Mouse (Mus musculus) midbrain, embryonic 11.5 days (tissue): ENCODE measurements at regions not wholly inside any gene's neighbourhood (a gene's known extent, or its start where the extent isn't known, plus 50 kb on each side); places are given as distances from the start of the nearest gene placed in this dataset.
A peak's percentile ranks its signal among the peaks of the same experiment; 100 is the strongest.

Experiments
- ATAC-seq: fragments of 200-750 bp; cut with Nextera tagmentation; 2 replicates; pipeline ENCODE4 v1.8.0; 2017; ENCODE audit warnings: moderate TSS enrichment, moderate library complexity; ENCODE audit not compliant: low FRiP score
- DNase-seq: peaks from one replicate; pipeline ENCODE4 v3.0.0; 2015; ENCODE audit warnings: low spot score; ENCODE audit errors: missing footprints
- H3K27ac ChIP-seq: fragments of 300-500 bp; sonication (generic); 2 replicates; pipeline ENCODE4 v1.5.1; 2014; ENCODE audit warnings: low read depth, low read length
- H3K27me3 ChIP-seq: fragments of 300-500 bp; sonication (generic); 2 replicates; pipeline ENCODE4 v1.6.1; 2014; ENCODE audit warnings: mild to moderate bottlenecking, low read length, moderate library complexity, mixed read lengths; ENCODE audit not compliant: control insufficient read depth, insufficient read depth
- H3K36me3 ChIP-seq: fragments of 300-500 bp; sonication (generic); 2 replicates; pipeline ENCODE4 v1.6.1; 2014; ENCODE audit warnings: mild to moderate bottlenecking, low read length, moderate library complexity, mixed read lengths; ENCODE audit not compliant: control insufficient read depth, insufficient read depth
- H3K4me1 ChIP-seq: fragments of 300-500 bp; sonication (generic); 2 replicates; pipeline ENCODE4 v1.6.1; 2014; ENCODE audit warnings: low read length; ENCODE audit not compliant: control insufficient read depth, insufficient read depth
- H3K4me2 ChIP-seq: fragments of 300-500 bp; sonication (generic); 2 replicates; pipeline ENCODE4 v1.6.1; 2014; ENCODE audit warnings: mild to moderate bottlenecking, moderate library complexity
- H3K4me3 ChIP-seq: fragments of 300-500 bp; sonication (generic); 2 replicates; pipeline ENCODE4 v1.5.1; 2014; ENCODE audit warnings: low read depth, low read length
- H3K9ac ChIP-seq: fragments of 300-500 bp; sonication (generic); 2 replicates; pipeline ENCODE4 v1.6.1; 2014; ENCODE audit warnings: low read length
- H3K9me3 ChIP-seq: fragments of 300-500 bp; sonication (generic); 2 replicates; pipeline ENCODE4 v1.6.1; 2016; ENCODE audit warnings: low read length; ENCODE audit not compliant: control insufficient read depth
- WGBS: fragments of 180-500 bp; shearing (Covaris S2); extraction: QIAGEN DNeasy Blood & Tissue Kit; methylation state at CpG from one replicate; pipeline ENCODE4 v1.1.7; 2014; 5-methylcytosine and 5-hydroxymethylcytosine counted together

DNA sequence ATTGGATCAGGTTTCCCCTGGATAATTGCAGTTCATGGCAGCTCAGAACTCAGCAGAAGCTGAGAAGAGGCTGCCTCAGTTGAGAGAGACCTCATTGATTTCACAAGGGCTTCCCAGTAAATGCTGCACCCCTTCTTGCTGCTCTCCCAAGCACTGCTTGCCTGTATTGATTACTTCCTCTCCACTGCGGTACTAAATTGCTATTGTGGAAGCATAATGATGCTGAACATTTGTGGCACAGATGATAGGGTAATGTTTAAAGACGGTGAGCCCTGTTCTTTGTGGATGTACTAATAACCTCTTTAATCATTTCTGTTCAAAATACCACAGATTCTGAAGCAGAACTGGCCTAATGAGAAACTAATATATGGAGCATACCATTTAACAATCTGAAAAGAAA lies 492.5 kb upstream of the Gm21833 start:
- DNase-seq, result no peak
- H3K36me3 ChIP-seq, result no peaks in the 10 kb centered on the region
- WGBS, result 86% methylated on average over 2 of the region's 2 CpGs

DNA sequence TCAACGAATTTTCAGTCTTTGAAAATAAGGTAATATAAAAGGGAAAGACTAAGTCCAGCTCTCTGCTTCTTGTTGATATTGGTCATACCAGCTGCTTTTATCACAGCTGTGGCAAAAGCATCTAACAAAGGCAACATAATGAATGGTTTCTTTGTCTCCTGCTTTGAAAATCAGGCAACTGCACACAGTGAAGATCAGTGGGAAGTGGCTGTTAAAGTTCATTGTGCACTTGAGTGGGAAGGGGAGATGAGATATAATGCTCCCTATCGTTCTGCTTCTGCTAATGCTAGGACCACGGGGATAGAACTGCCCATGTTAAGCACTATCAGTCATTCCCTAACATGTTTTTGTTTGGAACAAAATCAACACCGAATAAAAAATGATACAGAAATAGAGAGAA lies 468.1 kb upstream of the Gm21833 start:
- no peak overlapping the region for H3K27ac ChIP-seq
- H3K9me3 ChIP-seq, result no peaks in the 10 kb centered on the region
- ATAC-seq (peak; percentile 51), DNase-seq (no peak)
- H3K4me3 ChIP-seq, result no peak overlapping the region
- H3K36me3 ChIP-seq, result no peaks in the 10 kb centered on the region
- H3K9ac ChIP-seq, result no peak overlapping the region
- 63% methylated on average over 4 of the region's 4 CpGs for WGBS
- H3K4me1 ChIP-seq, result no peaks in the 10 kb centered on the region
- H3K4me2 ChIP-seq, result no peak overlapping the region
- H3K27me3 ChIP-seq, result no peaks in the 10 kb centered on the region

More for the DNA sequence above, 492.5 kb upstream of the Gm21833 start:
- no peak overlapping the region for H3K4me3 ChIP-seq
- no peaks in the 10 kb centered on the region for H3K4me1 ChIP-seq
- no peaks in the 10 kb centered on the region for H3K9me3 ChIP-seq
- H3K27me3 ChIP-seq, result no peaks in the 10 kb centered on the region
- no peak overlapping the region for H3K27ac ChIP-seq
- H3K9ac ChIP-seq, result no peak overlapping the region
- H3K4me2 ChIP-seq, result no peak overlapping the region
- no peak for ATAC-seq
